Mouse (Mus musculus): ENCODE results near the gene Ltbp1.

Gene Ltbp1

GRCm38 (mm10) chr17:75177920-75178867, 172.8 kb downstream of the Ltbp1 start:
- DNase-seq (ENCODE audit: low spot score), result no peak

- no peak for DNase-seq (ENCODE audit: low spot score)
Observed at GRCm38 (mm10) chr17:75179001-75179400, 173.6 kb downstream of the Ltbp1 start.

- DNase-seq (ENCODE audit: low spot score), result no peak
Observed at GRCm38 (mm10) chr17:75180301-75180700, 174.9 kb downstream of the Ltbp1 start.

GRCm38 (mm10) chr17:75180956-75181588, 175.7 kb downstream of the Ltbp1 start:
- DNase-seq (ENCODE audit: low spot score), result no peak

GRCm38 (mm10) chr17:75182319-75183001, 177.1 kb downstream of the Ltbp1 start:
- no peak for DNase-seq (ENCODE audit: low spot score)

- DNase-seq (ENCODE audit: low spot score), result no peak
Observed at GRCm38 (mm10) chr17:75186732-75187509, 181.6 kb downstream of the Ltbp1 start.

- no peak for DNase-seq (ENCODE audit: low spot score)
Observed at GRCm38 (mm10) chr17:75196952-75197351, 191.6 kb downstream of the Ltbp1 start.

- DNase-seq (ENCODE audit: low spot score), result no peak
Observed at GRCm38 (mm10) chr17:75198767-75199166, 193.4 kb downstream of the Ltbp1 start.

- no peak for DNase-seq (ENCODE audit: low spot score)
Observed at GRCm38 (mm10) chr17:75199694-75200093, 194.3 kb downstream of the Ltbp1 start.

- no peak for DNase-seq (ENCODE audit: low spot score)
Observed at GRCm38 (mm10) chr17:75202314-75202713, 196.9 kb downstream of the Ltbp1 start.

GRCm38 (mm10) chr17:75204065-75204464, 198.7 kb downstream of the Ltbp1 start:
- no peak for DNase-seq (ENCODE audit: low spot score)

- no peak for DNase-seq (ENCODE audit: low spot score)
Observed at GRCm38 (mm10) chr17:75206281-75206680, 200.9 kb downstream of the Ltbp1 start.

- DNase-seq (ENCODE audit: low spot score), result no peak
Observed at GRCm38 (mm10) chr17:75208164-75208698, 202.9 kb downstream of the Ltbp1 start.

GRCm38 (mm10) chr17:75210526-75210925, 205.2 kb downstream of the Ltbp1 start:
- no peak for DNase-seq (ENCODE audit: low spot score)

GRCm38 (mm10) chr17:75216362-75216761, 211.0 kb downstream of the Ltbp1 start:
- DNase-seq (ENCODE audit: low spot score), result no peak

GRCm38 (mm10) chr17:75218700-75219099, 213.3 kb downstream of the Ltbp1 start:
- DNase-seq (ENCODE audit: low spot score), result no peak

- DNase-seq (ENCODE audit: low spot score), result no peak
Observed at GRCm38 (mm10) chr17:75228321-75228720, 223.0 kb downstream of the Ltbp1 start.

GRCm38 (mm10) chr17:75233206-75233605, 227.8 kb downstream of the Ltbp1 start:
- DNase-seq (ENCODE audit: low spot score), result no peak

- no peak for DNase-seq (ENCODE audit: low spot score)
Observed at GRCm38 (mm10) chr17:75233923-75234322, 228.6 kb downstream of the Ltbp1 start.

- DNase-seq (ENCODE audit: low spot score), result no peak
Observed at GRCm38 (mm10) chr17:75235781-75236180, 230.4 kb downstream of the Ltbp1 start.

GRCm38 (mm10) chr17:75236543-75236942, 231.2 kb downstream of the Ltbp1 start:
- no peak for DNase-seq (ENCODE audit: low spot score)

- no peak for DNase-seq (ENCODE audit: low spot score)
Observed at GRCm38 (mm10) chr17:75237456-75237855, 232.1 kb downstream of the Ltbp1 start.
